Mouse (Mus musculus): Measurements from ENCODE around the gene Eif2ak4. TPM values are rescaled to one million over a fixed set of nuclear protein-coding genes. Genes with fewer than 3 reads are reported as not detected.

Gene Eif2ak4
- polyA plus RNA-seq, 1 experiment from 2014 or later, result 13.0 TPM

DNA sequence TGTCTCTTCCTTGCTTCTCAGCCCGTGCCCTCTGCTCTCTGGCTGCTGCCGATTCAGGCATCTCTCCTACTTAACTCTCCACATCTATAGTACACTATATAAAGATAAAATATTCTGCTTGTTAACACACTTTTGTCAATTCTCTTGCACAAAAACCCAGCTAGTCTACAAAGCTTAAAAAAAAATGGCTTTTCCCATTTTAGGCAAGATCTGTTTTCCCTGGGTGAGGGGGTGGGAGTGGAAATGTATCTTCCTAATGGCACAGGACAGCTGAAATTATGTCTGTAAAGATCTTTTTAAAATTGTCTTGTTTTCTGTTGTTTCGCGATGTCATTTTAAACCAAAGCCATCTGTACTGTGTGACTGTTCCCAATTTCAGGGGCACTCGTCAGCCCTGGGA lies 75.1 kb downstream of the Eif2ak4 start:
- H3K27me3 ChIP-seq (ENCODE audit: control insufficient read depth, insufficient read depth, low read length), result no peaks in the 10 kb centered on the region
- H3K9me3 ChIP-seq (ENCODE audit: control insufficient read depth, low read length), result no peaks in the 10 kb centered on the region
- H3K4me2 ChIP-seq (ENCODE audit: low read depth, severe bottlenecking), result no peak overlapping the region
- ATAC-seq (ENCODE audit: insufficient number of reproducible peaks, low FRiP score, low TSS enrichment, low read depth) (no peak), DNase-seq (ENCODE audit: low spot score) (no peak)
- WGBS, result 62% methylated on average over 5 of the region's 5 CpGs
- no peaks in the 10 kb centered on the region for H3K4me1 ChIP-seq (ENCODE audit: control insufficient read depth, insufficient read depth, low read length)
- H3K36me3 ChIP-seq (ENCODE audit: control insufficient read depth, insufficient read depth, low read length), result peaks cover 10% of the 10 kb centered on the region
- H3K9ac ChIP-seq (ENCODE audit: low read length), result no peak overlapping the region
- no peak overlapping the region for H3K4me3 ChIP-seq (ENCODE audit: low read depth, low read length)
- no peak overlapping the region for H3K27ac ChIP-seq (replicated peaks; ENCODE audit: low read depth, low read length)

DNA sequence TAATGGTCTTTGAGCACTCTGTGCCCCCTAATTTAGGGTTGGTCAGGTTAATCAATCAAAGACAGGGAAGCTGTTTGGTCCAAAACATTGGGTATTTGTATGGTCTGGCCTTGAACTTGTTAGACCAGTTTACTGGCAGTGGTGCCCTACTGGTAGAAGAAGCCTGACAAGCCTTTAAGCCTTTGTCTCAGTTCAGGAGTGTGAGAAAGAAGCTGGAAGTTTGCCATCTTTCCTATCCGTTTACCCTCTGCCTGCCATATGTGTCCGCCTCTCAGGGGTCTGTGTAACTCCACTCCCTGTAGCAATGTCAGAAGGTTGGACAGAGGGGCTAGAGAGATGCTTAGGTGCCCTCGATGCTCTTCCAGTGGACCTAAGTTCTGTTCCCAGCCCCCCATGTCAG lies 76.0 kb downstream of the Eif2ak4 start:
- Histone ChIP-seq H3K4me1 (ENCODE audit: control insufficient read depth, insufficient read depth, low read length) (no peaks in the 10 kb centered on the region), H3K4me3 (ENCODE audit: low read depth, low read length) (no peak overlapping the region), H3K36me3 (ENCODE audit: control insufficient read depth, insufficient read depth, low read length) (peaks cover 10% of the 10 kb centered on the region), H3K27ac (replicated peaks; ENCODE audit: low read depth, low read length) (no peak overlapping the region), H3K27me3 (ENCODE audit: control insufficient read depth, insufficient read depth, low read length) (no peaks in the 10 kb centered on the region), H3K4me2 (ENCODE audit: low read depth, severe bottlenecking) (no peak overlapping the region), H3K9ac (ENCODE audit: low read length) (no peak overlapping the region), H3K9me3 (ENCODE audit: control insufficient read depth, low read length) (no peaks in the 10 kb centered on the region)
- ATAC-seq (ENCODE audit: insufficient number of reproducible peaks, low FRiP score, low TSS enrichment, low read depth) (no peak), DNase-seq (ENCODE audit: low spot score) (no peak)
- 77% methylated on average over 3 of the region's 3 CpGs for WGBS

DNA sequence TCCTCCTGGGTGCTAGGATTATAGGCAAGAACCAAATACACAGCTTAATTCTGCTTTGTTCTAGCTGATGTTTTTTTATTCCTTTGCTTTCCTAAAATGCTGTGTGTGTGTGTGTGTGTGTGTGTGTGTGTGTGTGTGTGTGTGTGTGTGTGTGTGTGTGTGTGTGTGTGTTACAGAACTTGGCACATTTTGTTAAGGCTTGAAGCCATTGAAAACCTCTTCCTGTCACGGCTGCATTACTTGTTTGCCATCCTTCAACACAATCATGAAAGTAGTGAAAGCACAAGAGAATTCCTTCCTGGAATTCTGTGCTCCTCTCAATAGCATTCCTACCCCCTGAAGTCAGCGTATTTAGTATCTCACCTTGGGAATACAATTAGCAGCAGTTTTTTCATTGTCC lies 77.5 kb downstream of the Eif2ak4 start:
- ATAC-seq (ENCODE audit: insufficient number of reproducible peaks, low FRiP score, low TSS enrichment, low read depth) (no peak), DNase-seq (ENCODE audit: low spot score) (no peak)
- no peaks in the 10 kb centered on the region for H3K4me1 ChIP-seq (ENCODE audit: control insufficient read depth, insufficient read depth, low read length)
- WGBS, result 82% methylated on average over 2 of the region's 2 CpGs
- H3K27ac ChIP-seq (replicated peaks; ENCODE audit: low read depth, low read length), result no peak overlapping the region
- H3K4me3 ChIP-seq (ENCODE audit: low read depth, low read length), result no peak overlapping the region
- no peaks in the 10 kb centered on the region for H3K27me3 ChIP-seq (ENCODE audit: control insufficient read depth, insufficient read depth, low read length)
- no peaks in the 10 kb centered on the region for H3K9me3 ChIP-seq (ENCODE audit: control insufficient read depth, low read length)
- H3K36me3 ChIP-seq (ENCODE audit: control insufficient read depth, insufficient read depth, low read length), result peaks cover 13% of the 10 kb centered on the region
- no peak overlapping the region for H3K9ac ChIP-seq (ENCODE audit: low read length)
- no peak overlapping the region for H3K4me2 ChIP-seq (ENCODE audit: low read depth, severe bottlenecking)

DNA sequence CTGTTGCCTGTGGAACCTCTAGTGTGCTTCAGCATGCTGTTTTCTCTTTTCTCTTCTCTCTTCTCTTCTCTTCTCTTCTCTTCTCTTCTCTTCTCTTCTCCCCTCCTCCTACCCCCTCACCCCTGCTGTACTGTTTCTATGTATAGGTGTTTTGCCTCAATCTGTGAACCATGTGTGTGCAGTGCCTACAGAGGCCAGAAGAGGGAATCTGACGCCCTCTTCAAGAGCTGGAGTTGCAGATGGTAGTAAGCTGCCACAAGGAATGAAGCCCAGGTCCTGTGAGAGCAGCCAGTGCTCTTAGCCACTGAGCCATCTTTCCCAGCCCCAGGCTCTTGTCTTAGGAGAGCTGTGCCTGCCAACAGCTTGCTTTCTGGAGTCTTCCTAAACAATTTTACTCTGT lies 78.2 kb downstream of the Eif2ak4 start:
- no peak for DNase-seq (ENCODE audit: low spot score)
- no peak for ATAC-seq (ENCODE audit: insufficient number of reproducible peaks, low FRiP score, low TSS enrichment, low read depth)
- H3K9me3 ChIP-seq (ENCODE audit: control insufficient read depth, low read length), result no peaks in the 10 kb centered on the region
- 54% methylated on average over 1 of the region's 1 CpGs for WGBS
- no peak overlapping the region for H3K4me2 ChIP-seq (ENCODE audit: low read depth, severe bottlenecking)
- H3K27ac ChIP-seq (replicated peaks; ENCODE audit: low read depth, low read length), result no peak overlapping the region
- H3K36me3 ChIP-seq (ENCODE audit: control insufficient read depth, insufficient read depth, low read length), result peaks cover 14% of the 10 kb centered on the region
- no peaks in the 10 kb centered on the region for H3K27me3 ChIP-seq (ENCODE audit: control insufficient read depth, insufficient read depth, low read length)
- no peaks in the 10 kb centered on the region for H3K4me1 ChIP-seq (ENCODE audit: control insufficient read depth, insufficient read depth, low read length)
- H3K4me3 ChIP-seq (ENCODE audit: low read depth, low read length), result no peak overlapping the region
- no peak overlapping the region for H3K9ac ChIP-seq (ENCODE audit: low read length)

DNA sequence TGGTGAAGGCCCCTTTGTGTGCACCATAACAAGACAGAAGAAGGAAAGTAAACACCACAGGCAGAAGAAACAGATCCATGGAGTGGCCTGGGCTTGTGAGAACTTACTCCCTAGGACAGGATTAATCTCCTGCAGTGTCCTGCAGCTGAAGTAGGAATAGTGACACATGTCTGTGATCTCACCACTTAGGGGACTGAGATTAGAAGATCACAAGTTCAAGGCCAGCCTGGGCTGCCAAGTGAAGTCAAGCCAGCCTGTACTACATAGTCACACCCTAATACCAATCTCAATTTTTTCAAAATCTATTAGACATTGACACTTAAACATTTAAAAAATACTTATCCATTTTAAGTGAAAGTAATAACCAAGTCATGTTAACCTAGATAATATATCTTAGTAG lies 79.9 kb downstream of the Eif2ak4 start:
- Histone ChIP-seq H3K27ac (replicated peaks; ENCODE audit: low read depth, low read length) (no peak overlapping the region), H3K4me3 (ENCODE audit: low read depth, low read length) (no peak overlapping the region), H3K9ac (ENCODE audit: low read length) (no peak overlapping the region), H3K4me1 (ENCODE audit: control insufficient read depth, insufficient read depth, low read length) (no peaks in the 10 kb centered on the region), H3K9me3 (ENCODE audit: control insufficient read depth, low read length) (no peaks in the 10 kb centered on the region), H3K36me3 (ENCODE audit: control insufficient read depth, insufficient read depth, low read length) (peaks cover 13% of the 10 kb centered on the region), H3K27me3 (ENCODE audit: control insufficient read depth, insufficient read depth, low read length) (no peaks in the 10 kb centered on the region), H3K4me2 (ENCODE audit: low read depth, severe bottlenecking) (no peak overlapping the region)
- no peak for ATAC-seq (ENCODE audit: insufficient number of reproducible peaks, low FRiP score, low TSS enrichment, low read depth)
- no peak for DNase-seq (ENCODE audit: low spot score)

DNA sequence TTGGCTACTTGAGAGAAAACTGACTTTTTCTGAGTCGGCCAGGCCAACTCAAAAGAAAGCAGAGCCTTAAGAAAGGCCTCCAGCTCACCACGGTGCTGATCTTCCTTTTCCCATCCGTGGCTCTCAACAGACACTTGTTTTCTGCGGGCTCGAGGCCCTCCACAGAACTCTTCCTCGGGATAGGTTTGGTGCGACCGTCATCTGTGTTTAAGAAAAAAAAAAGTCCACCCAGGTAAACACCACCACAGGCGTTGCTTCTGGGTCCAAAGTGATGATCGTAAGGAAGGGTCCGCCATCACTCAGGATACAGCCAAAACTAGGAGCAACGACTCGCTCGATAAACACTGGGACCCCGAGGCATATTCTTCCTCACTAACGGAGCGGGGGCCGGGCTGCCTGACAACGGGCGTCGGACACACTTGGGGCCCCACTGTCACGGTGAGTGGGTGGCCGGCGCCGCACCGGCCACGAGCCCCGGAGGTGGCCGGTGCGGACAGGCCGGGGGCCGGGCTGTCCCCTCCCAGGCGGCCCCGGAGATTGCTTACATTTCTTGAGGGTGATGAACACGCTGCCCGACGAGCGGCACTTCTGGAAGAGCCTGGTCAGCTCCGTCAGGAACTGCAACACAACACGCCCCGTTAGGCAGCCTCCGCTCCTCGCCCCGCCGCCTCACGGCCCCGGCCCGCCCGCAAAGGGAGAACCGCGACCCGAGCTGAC lies 90.6 kb downstream of the Eif2ak4 start:
- ATAC-seq (ENCODE audit: insufficient number of reproducible peaks, low FRiP score, low TSS enrichment, low read depth) (peak; percentile 56), DNase-seq (ENCODE audit: low spot score) (no peak)
- 4% methylated on average over 38 of the region's 52 CpGs for WGBS
- Histone ChIP-seq H3K36me3 (ENCODE audit: control insufficient read depth, insufficient read depth, low read length) (peaks cover 8% of the 10 kb centered on the region; the same call in 1 of the 2 replicates), H3K27me3 (ENCODE audit: control insufficient read depth, insufficient read depth, low read length) (no peaks in the 10 kb centered on the region), H3K9me3 (ENCODE audit: control insufficient read depth, low read length) (no peaks in the 10 kb centered on the region), H3K4me3 (ENCODE audit: low read depth, low read length) (peak overlapping the region; percentile 90), H3K4me2 (ENCODE audit: low read depth, severe bottlenecking) (peak overlapping the region; percentile 76), H3K9ac (ENCODE audit: low read length) (peak overlapping the region; percentile 83), H3K4me1 (ENCODE audit: control insufficient read depth, insufficient read depth, low read length) (peaks cover 8% of the 10 kb centered on the region), H3K27ac (replicated peaks; ENCODE audit: low read depth, low read length) (no peak overlapping the region)

DNA sequence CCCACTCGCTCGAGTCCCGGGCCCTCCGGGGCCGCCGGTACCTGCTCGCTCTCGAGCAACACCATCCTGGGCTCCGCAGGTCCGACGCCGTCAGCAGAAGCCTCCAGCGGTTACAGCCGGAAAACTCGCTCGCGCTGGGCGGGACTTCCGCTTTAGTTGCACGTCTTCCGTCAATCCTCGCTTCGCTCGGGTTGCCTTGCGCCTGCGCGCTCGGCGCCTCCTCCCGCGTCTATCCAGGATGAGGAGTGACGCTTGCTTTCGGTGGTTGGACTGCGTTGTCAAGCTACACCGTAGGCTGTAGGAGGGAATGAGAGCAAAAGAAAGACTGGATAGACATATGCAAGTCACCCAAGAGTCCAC lies 91.1 kb downstream of the Eif2ak4 start, which contains the start of gene Srp14:
Gene Srp14, minus strand, starts transcription at position 162 of the 360 bp plus-strand sequence.
- Histone ChIP-seq H3K27me3 (ENCODE audit: control insufficient read depth, insufficient read depth, low read length) (no peaks in the 10 kb centered on the region), H3K9me3 (ENCODE audit: control insufficient read depth, low read length) (no peaks in the 10 kb centered on the region), H3K36me3 (ENCODE audit: control insufficient read depth, insufficient read depth, low read length) (peaks cover 4% of the 10 kb centered on the region; the same call in 1 of the 2 replicates), H3K9ac (ENCODE audit: low read length) (peak within 1 kb of the TSS; percentile 83), H3K4me1 (ENCODE audit: control insufficient read depth, insufficient read depth, low read length) (peaks cover 8% of the 10 kb centered on the region), H3K27ac (replicated peaks; ENCODE audit: low read depth, low read length) (no peak within 1 kb of the TSS; the same call in 1 of the 2 replicates), H3K4me2 (ENCODE audit: low read depth, severe bottlenecking) (peak within 1 kb of the TSS; percentile 76), H3K4me3 (ENCODE audit: low read depth, low read length) (peak within 1 kb of the TSS; percentile 90)
- DNase-seq (ENCODE audit: low spot score) (peak; percentile 94), ATAC-seq (ENCODE audit: insufficient number of reproducible peaks, low FRiP score, low TSS enrichment, low read depth) (peak; percentile 88)
- WGBS, result 0% methylated on average over 31 of the region's 35 CpGs

DNA sequence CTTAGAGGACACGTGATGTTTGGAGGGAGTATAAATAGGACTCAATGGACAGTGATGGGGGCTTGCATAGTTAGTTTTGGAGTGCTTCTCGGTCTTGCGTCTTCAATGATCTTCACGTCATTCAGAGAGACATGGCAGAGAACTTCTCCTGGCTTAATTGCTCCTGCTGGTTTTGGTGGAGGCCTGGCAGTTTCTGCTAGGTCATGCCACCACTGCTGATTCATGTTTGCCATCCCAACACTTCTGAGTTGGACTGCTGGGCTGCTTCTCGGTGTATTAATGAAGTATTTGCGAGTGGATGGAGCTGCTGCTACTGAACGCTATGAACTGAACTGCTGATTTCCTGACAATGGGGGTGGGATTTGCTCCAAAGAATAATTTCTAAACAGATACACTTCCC lies 92.5 kb downstream of the Eif2ak4 start:
- no peak for ATAC-seq (ENCODE audit: insufficient number of reproducible peaks, low FRiP score, low TSS enrichment, low read depth)
- Histone ChIP-seq H3K36me3 (ENCODE audit: control insufficient read depth, insufficient read depth, low read length) (peaks cover 4% of the 10 kb centered on the region; the same call in 1 of the 2 replicates), H3K4me2 (ENCODE audit: low read depth, severe bottlenecking) (no peak overlapping the region), H3K9ac (ENCODE audit: low read length) (no peak overlapping the region), H3K4me3 (ENCODE audit: low read depth, low read length) (no peak overlapping the region), H3K27me3 (ENCODE audit: control insufficient read depth, insufficient read depth, low read length) (no peaks in the 10 kb centered on the region), H3K27ac (replicated peaks; ENCODE audit: low read depth, low read length) (no peak overlapping the region), H3K4me1 (ENCODE audit: control insufficient read depth, insufficient read depth, low read length) (peaks cover 8% of the 10 kb centered on the region), H3K9me3 (ENCODE audit: control insufficient read depth, low read length) (no peaks in the 10 kb centered on the region)
- no peak for DNase-seq (ENCODE audit: low spot score)
- WGBS, result 91% methylated on average over 7 of the region's 7 CpGs

DNA sequence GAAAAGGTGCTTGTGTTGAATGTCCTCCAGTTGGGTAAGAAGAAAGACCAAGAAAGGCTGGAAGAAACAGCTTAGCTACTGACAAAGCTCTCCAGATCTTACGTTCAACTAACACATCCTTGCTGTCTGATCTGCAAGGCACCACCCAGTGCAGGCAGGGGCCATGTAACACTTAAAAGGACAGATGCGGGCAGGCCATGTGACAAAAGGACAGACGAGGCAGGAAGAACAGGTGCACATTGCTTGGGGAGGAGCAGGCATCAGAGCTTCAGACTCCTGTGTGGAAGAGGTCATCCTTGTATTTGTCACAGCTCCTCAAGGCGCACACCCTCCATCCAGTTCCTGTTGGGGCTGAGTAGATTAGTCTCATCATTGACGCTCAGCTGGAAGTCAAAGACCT lies 94.6 kb downstream of the Eif2ak4 start:
- DNase-seq (ENCODE audit: low spot score) (no peak), ATAC-seq (ENCODE audit: insufficient number of reproducible peaks, low FRiP score, low TSS enrichment, low read depth) (no peak)
- H3K9ac ChIP-seq (ENCODE audit: low read length), result no peak overlapping the region
- 85% methylated on average over 5 of the region's 5 CpGs for WGBS
- no peak overlapping the region for H3K4me2 ChIP-seq (ENCODE audit: low read depth, severe bottlenecking)
- no peaks in the 10 kb centered on the region for H3K9me3 ChIP-seq (ENCODE audit: control insufficient read depth, low read length)
- H3K36me3 ChIP-seq (ENCODE audit: control insufficient read depth, insufficient read depth, low read length), result no peaks in the 10 kb centered on the region
- peaks cover 10% of the 10 kb centered on the region for H3K4me1 ChIP-seq (ENCODE audit: control insufficient read depth, insufficient read depth, low read length)
- H3K4me3 ChIP-seq (ENCODE audit: low read depth, low read length), result no peak overlapping the region
- H3K27me3 ChIP-seq (ENCODE audit: control insufficient read depth, insufficient read depth, low read length), result no peaks in the 10 kb centered on the region
- H3K27ac ChIP-seq (replicated peaks; ENCODE audit: low read depth, low read length), result no peak overlapping the region

All from limb, embryonic 11.5 days (tissue).